Mouse (Mus musculus) central nervous system, embryonic 14 days (tissue): Measurements from ENCODE around the gene S100a8. TPM values are rescaled to one million over a fixed set of nuclear protein-coding genes. Genes with fewer than 3 reads are reported as not detected.

Source experiments
- polyA plus RNA-seq: library from polyadenylated mRNA; depleted of rRNA; stranded (reverse); fragments of >200 nt; gene quantifications from 2 replicates; pipeline ENCODE4 v1.2.3, GENCODE M21; 2012; rRNA removed

S100a8 gene
- polyA plus RNA-seq: 6.5 and 9.2 TPM in 2 replicates

DNA sequence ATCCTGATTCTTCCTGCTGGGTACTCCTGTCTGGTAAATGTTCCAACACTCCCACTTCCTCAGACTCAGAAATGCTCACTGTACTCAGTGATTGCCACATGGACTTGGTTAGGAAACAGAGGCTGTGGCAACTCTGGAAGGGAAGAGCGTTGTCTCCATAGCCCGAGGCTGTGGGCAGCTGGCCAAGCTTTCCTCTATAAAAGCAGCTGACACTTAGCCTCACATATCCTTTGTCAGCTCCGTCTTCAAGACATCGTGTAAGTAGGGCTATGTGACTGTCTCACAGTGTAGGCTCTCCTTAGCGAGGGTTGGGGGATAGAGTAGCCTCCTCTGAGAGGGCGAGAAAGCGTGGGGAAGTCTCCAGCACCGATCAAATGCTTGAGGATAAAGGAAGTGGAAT lies at the start of gene S100a8:
TSS of gene S100a8 (plus strand) at position 133 of the 400 bp plus-strand sequence.

DNA sequence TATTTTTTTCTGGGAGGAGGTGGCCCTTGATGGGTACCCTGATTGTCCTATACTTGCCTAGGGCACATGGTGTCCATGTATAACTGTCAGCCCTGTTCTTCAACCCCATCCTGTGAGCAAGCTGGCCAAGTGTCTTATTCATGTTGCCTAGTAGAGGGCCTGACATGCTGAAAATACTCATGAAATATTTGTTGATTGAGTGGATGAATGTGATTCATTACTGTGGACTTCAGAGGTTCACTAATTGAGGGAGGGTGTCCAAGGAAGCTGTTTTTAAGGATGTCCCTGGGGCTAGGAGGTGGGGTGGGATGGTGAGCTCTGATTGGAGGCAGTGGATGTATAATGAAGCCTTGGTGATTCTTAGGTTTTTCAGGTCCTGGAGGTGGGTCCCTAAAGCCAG lies 15.1 kb upstream of the S100a8 start, which contains the start of gene S100a7a:
TSS of gene S100a7a (plus strand) at position 301 of the 400 bp plus-strand sequence.

DNA sequence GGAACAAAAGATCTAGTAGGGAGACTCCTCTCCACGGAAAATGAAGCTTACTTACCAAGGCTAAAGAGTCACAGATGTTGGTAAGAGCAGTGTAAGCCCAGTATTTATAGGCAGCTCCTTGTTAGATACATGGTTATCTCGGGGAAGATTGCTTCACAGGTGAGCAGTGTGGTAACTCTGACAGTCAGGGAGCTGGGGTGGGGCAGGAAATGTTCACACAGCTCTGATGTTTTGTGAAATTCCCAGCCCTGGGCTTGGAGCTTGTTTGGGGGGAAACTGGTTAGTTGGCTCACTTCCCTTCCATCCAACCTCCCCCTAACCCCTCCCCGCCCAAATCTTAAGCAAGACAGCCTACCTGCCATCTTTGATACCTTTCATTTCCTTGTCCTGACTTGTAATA lies 26.8 kb downstream of the S100a8 start, which contains the start of gene S100a9:
TSS of gene S100a9 (minus strand) at position 109 of the 400 bp plus-strand sequence.

Other genes starting within 250 kb of the S100a8 start
- 54.7 and 56.2 TPM in 2 replicates for gene Ints3, start 235.4 kb upstream of the S100a8 start, polyA plus RNA-seq
- gene Npr1, start 203.1 kb upstream of the S100a8 start, polyA plus RNA-seq: 6.2 and 9.0 TPM in 2 replicates
- gene Ilf2, start 192.9 kb upstream of the S100a8 start, polyA plus RNA-seq: 195 and 228 TPM in 2 replicates
- gene Snapin, start 177.9 kb upstream of the S100a8 start, polyA plus RNA-seq: 47.3 and 49.6 TPM in 2 replicates
- gene Chtop, start 159.5 kb upstream of the S100a8 start, polyA plus RNA-seq: 202 and 231 TPM in 2 replicates
- gene S100a1, start 154.6 kb upstream of the S100a8 start, polyA plus RNA-seq: 10.7 and 14.6 TPM in 2 replicates
- gene S100a13, start 154.5 kb upstream of the S100a8 start, polyA plus RNA-seq: 8.2 and 13.0 TPM in 2 replicates
- 0.18 and 4.9 TPM in 2 replicates for gene S100a14, start 142.1 kb upstream of the S100a8 start, polyA plus RNA-seq
- 22.0 and 30.8 TPM in 2 replicates for gene S100a16, start 131.7 kb upstream of the S100a8 start, polyA plus RNA-seq
- 0.45 and 0.63 TPM in 2 replicates for gene S100a3, start 108.4 kb upstream of the S100a8 start, polyA plus RNA-seq
- not detected in 2 replicates for gene S100a2, start 78.7 kb upstream of the S100a8 start, polyA plus RNA-seq
- gene Gm42674, start 67.1 kb upstream of the S100a8 start, polyA plus RNA-seq: not detected in 2 replicates
- gene S100a4, start 65.2 kb upstream of the S100a8 start, polyA plus RNA-seq: 2.1 and 5.3 TPM in 2 replicates
- gene S100a5, start 60.5 kb upstream of the S100a8 start, polyA plus RNA-seq: not detected in 2 replicates
- 19.4 and 33.6 TPM in 2 replicates for gene S100a6, start 56.1 kb upstream of the S100a8 start, polyA plus RNA-seq
- 0.09 and 0.14 TPM in 2 replicates for gene S100a7a, start 15.0 kb upstream of the S100a8 start, polyA plus RNA-seq
- 10.0 and 14.8 TPM in 2 replicates for gene S100a9, start 26.7 kb downstream of the S100a8 start, polyA plus RNA-seq
- 0.05 TPM in 1 of 2 replicates, not detected in the other for gene Pglyrp4, start 57.9 kb downstream of the S100a8 start, polyA plus RNA-seq
- gene Gm5849, start 108.9 kb downstream of the S100a8 start, polyA plus RNA-seq: not detected in 2 replicates